Mouse (Mus musculus) myocyte (in vitro differentiated cells): Measurements from ENCODE around the gene Rims1. TPM values are rescaled to one million over a fixed set of nuclear protein-coding genes. Genes with fewer than 3 reads are reported as not detected.

Experiments used
- H3K27me3 ChIP-seq: one replicate; pipeline ENCODE4 v1.6.1; 2011; ENCODE audit not compliant: control insufficient read depth, insufficient read depth, insufficient read length
- H3K36me3 ChIP-seq: one replicate; pipeline ENCODE4 v1.6.1; 2011; ENCODE audit not compliant: control insufficient read depth, insufficient read depth
- H3K4me2 ChIP-seq: one replicate; pipeline ENCODE4 v1.6.1; 2011; ENCODE audit warnings: low read depth, control low read depth
- H3K4me3 ChIP-seq: one replicate; pipeline ENCODE4 v1.5.1; 2011; ENCODE audit warnings: mild to moderate bottlenecking, control low read depth, moderate library complexity
- H3K79me2 ChIP-seq: one replicate; pipeline ENCODE4 v1.6.1; 2011; ENCODE audit not compliant: control insufficient read depth, insufficient read depth
- H3ac ChIP-seq: one replicate; pipeline ENCODE4 v1.6.1; 2011; ENCODE audit not compliant: control insufficient read depth, insufficient read length
- CEBPB ChIP-seq: IDR thresholded peaks from 2 replicates; pipeline ENCODE4 v1.6.1; 2011; ENCODE audit warnings: mild to moderate bottlenecking, moderate library complexity; ENCODE audit not compliant: poor library complexity, insufficient read depth, severe bottlenecking
- E2F4 ChIP-seq: IDR thresholded peaks from one replicate; pipeline ENCODE4 v1.6.1; 2011; ENCODE audit warnings: mild to moderate bottlenecking, control low read depth, moderate library complexity; ENCODE audit not compliant: insufficient read depth
- MAX ChIP-seq: IDR thresholded peaks from one replicate; pipeline ENCODE4 v1.6.1; 2011; ENCODE audit warnings: low read depth, mild to moderate bottlenecking, control low read depth
- MYOD1 ChIP-seq, 3 experiments: IDR thresholded peaks; one replicate each; pipeline ENCODE4 v1.6.1; 2011; ENCODE audit warnings: control low read depth in 2 of 3, low read depth in 2 of 3, mild to moderate bottlenecking in 2 of 3, moderate library complexity in 1 of 3; ENCODE audit not compliant: insufficient read length in 2 of 3, control insufficient read depth in 1 of 3
- MYOG ChIP-seq, 3 experiments: IDR thresholded peaks; one replicate each; pipeline ENCODE4 v1.6.1; 2011; ENCODE audit warnings: control low read depth in 2 of 3, low read depth in 2 of 3, mild to moderate bottlenecking in 2 of 3; ENCODE audit not compliant: insufficient read length in 2 of 3, control insufficient read depth in 1 of 3, insufficient read depth in 1 of 3
- POLR2A ChIP-seq: IDR thresholded peaks from one replicate; pipeline ENCODE4 v1.6.1; 2011; ENCODE audit warnings: low read depth, mild to moderate bottlenecking, control low read depth, moderate library complexity; ENCODE audit not compliant: insufficient read length
- POLR2AphosphoS2 ChIP-seq: IDR thresholded peaks from one replicate; pipeline ENCODE4 v1.6.1; 2011; ENCODE audit warnings: low read depth, control low read depth; ENCODE audit not compliant: insufficient read length
- REST ChIP-seq: IDR thresholded peaks from one replicate; pipeline ENCODE4 v1.6.1; 2011; ENCODE audit warnings: mild to moderate bottlenecking, control low read depth, moderate library complexity; ENCODE audit not compliant: insufficient read depth, insufficient read length
- SRF ChIP-seq: IDR thresholded peaks from one replicate; pipeline ENCODE4 v1.6.1; 2011; ENCODE audit warnings: low read depth; ENCODE audit not compliant: control insufficient read depth, insufficient read length
- TCF12 ChIP-seq: IDR thresholded peaks from one replicate; pipeline ENCODE4 v1.6.1; 2011; ENCODE audit warnings: mild to moderate bottlenecking, control low read depth; ENCODE audit not compliant: poor library complexity, insufficient read depth, severe bottlenecking
- TCF3 ChIP-seq: IDR thresholded peaks from one replicate; pipeline ENCODE4 v1.6.1; 2011; ENCODE audit warnings: low read depth, control low read depth; ENCODE audit not compliant: insufficient read length
- USF1 ChIP-seq: IDR thresholded peaks from one replicate; pipeline ENCODE4 v1.6.1; 2011; ENCODE audit warnings: low read depth, mild to moderate bottlenecking, control low read depth, moderate library complexity
- polyA plus RNA-seq: library from polyadenylated mRNA; unstranded; fragments of >200 nt; fragmentation: generic; extraction: Trizol; gene quantifications from one replicate; pipeline ENCODE4 v1.2.1, GENCODE M21; 2012; ENCODE audit warnings: missing spikeins

Rims1 gene
- polyA plus RNA-seq, 1 experiment = not detected

- TF ChIP-seq SRF = no peak
- no peak for TF ChIP-seq REST
- no peak for TF ChIP-seq TCF3
- TF ChIP-seq E2F4 = no peak
- no peak for TF ChIP-seq POLR2AphosphoS2
- no peak for TF ChIP-seq CEBPB
- no peak for TF ChIP-seq MYOD1 (IDR thresholded peaks at IDR 0.05; ENCODE audit: control insufficient read depth in 1 of 3, insufficient read length in 2 of 3, low read depth in 2 of 3)
- TF ChIP-seq USF1 = no peak
- no peak for TF ChIP-seq MYOG (IDR thresholded peaks at IDR 0.05; ENCODE audit: control insufficient read depth in 1 of 3, insufficient read depth in 1 of 3, insufficient read length in 2 of 3, low read depth in 2 of 3)
- TF ChIP-seq MAX = no peak
- no peak for TF ChIP-seq TCF12
- TF ChIP-seq POLR2A = no peak
- no peaks in the 10 kb centered on the region for H3K36me3 ChIP-seq
- H3K27me3 ChIP-seq = no peaks in the 10 kb centered on the region
- H3K4me2 ChIP-seq = no peak overlapping the region
- no peaks in the 10 kb centered on the region for H3K79me2 ChIP-seq
- no peak overlapping the region for H3K4me3 ChIP-seq
- no peak overlapping the region for H3ac ChIP-seq
Observed at GRCm38 (mm10) chr1:22631991-22632390, 173.8 kb downstream of the Rims1 start.

- no peaks in the 10 kb centered on the region for H3K36me3 ChIP-seq
- H3K79me2 ChIP-seq = no peaks in the 10 kb centered on the region
- no peak overlapping the region for H3K4me2 ChIP-seq
- no peak overlapping the region for H3K4me3 ChIP-seq
- TF ChIP-seq REST = no peak
- H3ac ChIP-seq = no peak overlapping the region
- H3K27me3 ChIP-seq = no peaks in the 10 kb centered on the region
Observed at GRCm38 (mm10) chr1:22629011-22629410, 176.8 kb downstream of the Rims1 start.

GRCm38 (mm10) chr1:22627013-22627412, 178.8 kb downstream of the Rims1 start:
- H3K4me2 ChIP-seq = no peak overlapping the region
- H3K79me2 ChIP-seq = no peaks in the 10 kb centered on the region
- H3ac ChIP-seq = no peak overlapping the region
- H3K36me3 ChIP-seq = no peaks in the 10 kb centered on the region
- H3K27me3 ChIP-seq = no peaks in the 10 kb centered on the region
- TF ChIP-seq POLR2A = no peak
- TF ChIP-seq E2F4 = no peak
- TF ChIP-seq MYOG (IDR thresholded peaks at IDR 0.05; ENCODE audit: control insufficient read depth in 1 of 3, insufficient read depth in 1 of 3, insufficient read length in 2 of 3, low read depth in 2 of 3) = no peak
- TF ChIP-seq MYOD1 (IDR thresholded peaks at IDR 0.05; ENCODE audit: control insufficient read depth in 1 of 3, insufficient read length in 2 of 3, low read depth in 2 of 3) = no peak
- TF ChIP-seq USF1 = no peak
- TF ChIP-seq POLR2AphosphoS2 = no peak
- TF ChIP-seq SRF = no peak
- no peak for TF ChIP-seq TCF12
- no peak for TF ChIP-seq MAX
- no peak for TF ChIP-seq REST
- no peak for TF ChIP-seq CEBPB
- no peak for TF ChIP-seq TCF3
- H3K4me3 ChIP-seq = no peak overlapping the region

GRCm38 (mm10) chr1:22626295-22626694, 179.5 kb downstream of the Rims1 start:
- Histone ChIP-seq H3K36me3 (no peaks in the 10 kb centered on the region), H3ac (no peak overlapping the region), H3K4me2 (no peak overlapping the region), H3K4me3 (no peak overlapping the region), H3K79me2 (no peaks in the 10 kb centered on the region), H3K27me3 (no peaks in the 10 kb centered on the region)
- no peak for TF ChIP-seq USF1
- no peak for TF ChIP-seq MYOD1 (IDR thresholded peaks at IDR 0.05; ENCODE audit: control insufficient read depth in 1 of 3, insufficient read length in 2 of 3, low read depth in 2 of 3)
- no peak for TF ChIP-seq TCF12
- TF ChIP-seq MAX = no peak
- TF ChIP-seq E2F4 = no peak
- TF ChIP-seq POLR2AphosphoS2 = no peak
- no peak for TF ChIP-seq MYOG (IDR thresholded peaks at IDR 0.05; ENCODE audit: control insufficient read depth in 1 of 3, insufficient read depth in 1 of 3, insufficient read length in 2 of 3, low read depth in 2 of 3)
- no peak for TF ChIP-seq SRF
- TF ChIP-seq POLR2A = no peak
- TF ChIP-seq TCF3 = no peak
- TF ChIP-seq CEBPB = no peak
- TF ChIP-seq REST = no peak

GRCm38 (mm10) chr1:22620827-22621226, 185.0 kb downstream of the Rims1 start:
- Histone ChIP-seq H3K27me3 (no peaks in the 10 kb centered on the region), H3K4me3 (no peak overlapping the region), H3ac (no peak overlapping the region), H3K79me2 (no peaks in the 10 kb centered on the region), H3K4me2 (no peak overlapping the region), H3K36me3 (no peaks in the 10 kb centered on the region)
- no peak for TF ChIP-seq USF1
- no peak for TF ChIP-seq POLR2A
- no peak for TF ChIP-seq MAX
- no peak for TF ChIP-seq CEBPB
- TF ChIP-seq REST = no peak
- no peak for TF ChIP-seq SRF
- TF ChIP-seq MYOG (IDR thresholded peaks at IDR 0.05; ENCODE audit: control insufficient read depth in 1 of 3, insufficient read depth in 1 of 3, insufficient read length in 2 of 3, low read depth in 2 of 3) = no peak
- TF ChIP-seq TCF3 = no peak
- no peak for TF ChIP-seq POLR2AphosphoS2
- TF ChIP-seq TCF12 = no peak
- no peak for TF ChIP-seq E2F4
